Mouse (Mus musculus) MEL (cell line): ENCODE measurements around the gene Tsga10ip.

Source experiments
- CHD1 ChIP-seq: IDR thresholded peaks from 2 replicates; pipeline ENCODE4 v1.6.1; 2012; ENCODE audit warnings: low read depth, mild to moderate bottlenecking, inconsistent platforms, low read length, improper control_type of control experiment
- CTCF ChIP-seq, 3 experiments: IDR thresholded peaks in 2 of 3; conservative IDR thresholded peaks in 1 of 3; 2 replicates each; pipeline ENCODE4 v1.5.1; 2011 to 2012; ENCODE audit warnings: low read length in 3 of 3, low read depth in 2 of 3, mild to moderate bottlenecking in 2 of 3, improper control_type of control experiment in 1 of 3, inconsistent platforms in 1 of 3, mixed read lengths in 1 of 3, moderate library complexity in 1 of 3; ENCODE audit not compliant: control insufficient read depth in 1 of 3, insufficient read depth in 1 of 3, poor library complexity in 1 of 3, severe bottlenecking in 1 of 3
- MAFK ChIP-seq: IDR thresholded peaks from 2 replicates; pipeline ENCODE4 v1.6.1; 2011; ENCODE audit warnings: low read depth, mild to moderate bottlenecking, low read length, improper control_type of control experiment, borderline replicate concordance
- MAX ChIP-seq: IDR thresholded peaks from 2 replicates; pipeline ENCODE4 v1.6.1; 2011; ENCODE audit warnings: low read length, improper control_type of control experiment
- POLR2A ChIP-seq, 2 experiments: IDR thresholded peaks; 2 replicates each; pipeline ENCODE4 v1.6.1; 2011 to 2012; ENCODE audit warnings: low read length in 2 of 2, mild to moderate bottlenecking in 2 of 2, control low read depth in 1 of 2, improper control_type of control experiment in 1 of 2, low read depth in 1 of 2, moderate library complexity in 1 of 2; ENCODE audit not compliant: control insufficient read depth in 1 of 2, insufficient read depth in 1 of 2, poor library complexity in 1 of 2
- RAD21 ChIP-seq: IDR thresholded peaks from 2 replicates; pipeline ENCODE4 v1.6.1; 2011; ENCODE audit warnings: mild to moderate bottlenecking, low read depth, low read length, improper control_type of control experiment
- RCOR1 ChIP-seq: IDR thresholded peaks from 2 replicates; pipeline ENCODE4 v1.6.1; 2012; ENCODE audit warnings: low read depth, mild to moderate bottlenecking, inconsistent platforms, low read length, improper control_type of control experiment

DNA sequence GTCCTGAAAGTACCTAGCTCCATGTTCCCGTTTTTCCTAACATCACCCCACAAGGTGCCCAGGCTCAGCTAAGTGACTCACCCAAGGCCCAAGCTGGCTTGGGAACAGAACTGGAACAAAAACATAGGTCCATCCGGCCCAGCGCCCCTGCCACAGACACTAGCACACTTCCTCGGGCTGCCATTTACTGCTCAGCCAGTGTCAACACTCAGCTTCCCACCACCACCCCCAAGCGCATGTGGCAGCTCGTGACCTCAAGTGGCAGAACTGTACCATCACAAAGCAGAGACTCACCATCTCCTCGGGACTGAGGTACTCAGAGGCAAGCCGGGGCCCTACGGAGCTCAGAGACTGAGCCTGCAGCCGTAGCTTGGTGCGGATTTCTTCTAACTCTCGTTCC, 19.0 kb downstream of the Tsga10ip start:
- no peak for TF ChIP-seq CTCF (IDR thresholded peaks at IDR 0.05 in 2 of 3, conservative IDR thresholded peaks at IDR 0.05 in 1 of 3; ENCODE audit: control insufficient read depth in 1 of 3, insufficient read depth in 1 of 3, low read depth in 2 of 3, low read length in 3 of 3, poor library complexity in 1 of 3, severe bottlenecking in 1 of 3)
- no peak for TF ChIP-seq RCOR1
- no peak for TF ChIP-seq MAX
- no peak for TF ChIP-seq MAFK
- TF ChIP-seq CHD1: no peak
- TF ChIP-seq POLR2A (IDR thresholded peaks at IDR 0.05; ENCODE audit: control insufficient read depth in 1 of 2, insufficient read depth in 1 of 2, low read depth in 1 of 2, low read length in 2 of 2, poor library complexity in 1 of 2): no peak
- no peak for TF ChIP-seq RAD21
